Mouse (Mus musculus) midbrain, embryonic 15.5 days (tissue): ENCODE data around the gene Zfp933. TPM values are rescaled to one million over a fixed set of nuclear protein-coding genes. Genes with fewer than 3 reads are reported as not detected.
"Not testable (repeated sequence)": the region's sequence is repeated elsewhere in the genome, so short reads cannot be mapped to it uniquely, and the experiment has no call there.

Experiments used
- ATAC-seq: fragments of 200-750 bp; cut with Nextera tagmentation; replicated peaks from 2 replicates; pipeline ENCODE4 v1.8.0; 2017; ENCODE audit warnings: moderate TSS enrichment
- H3K27ac ChIP-seq: fragments of 300-500 bp; sonication (generic); 2 replicates; pipeline ENCODE4 v1.5.1; 2015; ENCODE audit warnings: mild to moderate bottlenecking, inconsistent platforms
- H3K27me3 ChIP-seq: fragments of 300-500 bp; sonication (generic); replicated peaks from 2 replicates; pipeline ENCODE4 v1.6.1; 2015; ENCODE audit warnings: inconsistent platforms
- H3K36me3 ChIP-seq: fragments of 300-500 bp; sonication (generic); replicated peaks from 2 replicates; pipeline ENCODE4 v1.6.1; 2015; ENCODE audit warnings: inconsistent platforms
- H3K4me1 ChIP-seq: fragments of 300-500 bp; sonication (generic); 2 replicates; pipeline ENCODE4 v1.6.1; 2015; ENCODE audit warnings: inconsistent platforms
- H3K4me2 ChIP-seq: fragments of 300-500 bp; sonication (generic); 2 replicates; pipeline ENCODE4 v1.6.1; 2015; ENCODE audit warnings: inconsistent platforms, mild to moderate bottlenecking, moderate library complexity
- H3K4me3 ChIP-seq: fragments of 300-500 bp; sonication (generic); 2 replicates; pipeline ENCODE4 v1.5.1; 2015; ENCODE audit warnings: mild to moderate bottlenecking, inconsistent platforms
- H3K9ac ChIP-seq: fragments of 300-500 bp; sonication (generic); 2 replicates; pipeline ENCODE4 v1.6.1; 2015; ENCODE audit warnings: mild to moderate bottlenecking, inconsistent platforms
- H3K9me3 ChIP-seq: fragments of 300-500 bp; sonication (generic); 2 replicates; pipeline ENCODE4 v1.6.1; 2016; ENCODE audit warnings: inconsistent platforms
- WGBS: fragments of 180-500 bp; shearing (Covaris S2); methylation state at CpG from one replicate; pipeline ENCODE4 v1.1.7; 2015; ENCODE audit warnings: mixed read lengths; 5-methylcytosine and 5-hydroxymethylcytosine counted together
- polyA plus RNA-seq: library from polyadenylated mRNA; unstranded; fragments of >200 nt; fragmentation: Nextera tagmentation; extraction: Ambion mirVana; gene quantifications from 2 replicates; pipeline ENCODE4 v1.2.1, GENCODE M21; 2015

Zfp933 gene
- polyA plus RNA-seq, 1 experiment from 2014 or later, result 7.5 TPM

GRCm38 (mm10) chr4:147842871-147843270 is 5.3 kb downstream of the Zfp933 start:
- 92% methylated on average over 3 of the region's 3 CpGs for WGBS
- no peaks in the 10 kb centered on the region for H3K27me3 ChIP-seq
- H3K27ac ChIP-seq, result no peak overlapping the region
- H3K9ac ChIP-seq, result no peak overlapping the region
- ATAC-seq, result no peak
- no peak overlapping the region for H3K4me3 ChIP-seq
- H3K4me2 ChIP-seq, result no peak overlapping the region
- peaks cover 5% of the 10 kb centered on the region for H3K4me1 ChIP-seq
- H3K36me3 ChIP-seq, result peaks cover 33% of the 10 kb centered on the region
- peaks cover 22% of the 10 kb centered on the region for H3K9me3 ChIP-seq

- H3K4me1 ChIP-seq, H3K4me2 ChIP-seq, H3K9ac ChIP-seq, H3K4me3 ChIP-seq, H3K27ac ChIP-seq, H3K27me3 ChIP-seq, ATAC-seq: not testable (repeated sequence)
- WGBS, result 99% methylated on average over 21 of the region's 26 CpGs
- H3K36me3 ChIP-seq, result peaks cover 24% of the 10 kb centered on the region
- H3K9me3 ChIP-seq, result peaks cover 19% of the 10 kb centered on the region
Measured at GRCm38 (mm10) chr4:147839282-147839681, 8.9 kb downstream of the Zfp933 start.

- no peak overlapping the region for H3K4me3 ChIP-seq
- H3K4me1 ChIP-seq, result no peaks in the 10 kb centered on the region
- no peak overlapping the region for H3K4me2 ChIP-seq
- WGBS, result 94% methylated on average over 4 of the region's 4 CpGs
- H3K27ac ChIP-seq, result no peak overlapping the region
- peaks cover 70% of the 10 kb centered on the region for H3K9me3 ChIP-seq
- H3K27me3 ChIP-seq, result no peaks in the 10 kb centered on the region
- H3K36me3 ChIP-seq, result peaks cover 70% of the 10 kb centered on the region
- H3K9ac ChIP-seq, result no peak overlapping the region
- no peak for ATAC-seq
Measured at GRCm38 (mm10) chr4:147824389-147824788, 23.8 kb downstream of the Zfp933 start.

- peaks cover 55% of the 10 kb centered on the region for H3K9me3 ChIP-seq
- WGBS, result 91% methylated on average over 3 of the region's 3 CpGs
- not testable (repeated sequence) for H3K27me3 ChIP-seq, H3K9ac ChIP-seq, H3K4me2 ChIP-seq, H3K4me3 ChIP-seq, ATAC-seq, H3K27ac ChIP-seq, H3K4me1 ChIP-seq
- peaks cover 47% of the 10 kb centered on the region for H3K36me3 ChIP-seq
Measured at GRCm38 (mm10) chr4:147821414-147821813, 26.8 kb downstream of the Zfp933 start.

- H3K9ac ChIP-seq, H3K27me3 ChIP-seq, H3K4me1 ChIP-seq, H3K4me2 ChIP-seq, H3K4me3 ChIP-seq, H3K27ac ChIP-seq, ATAC-seq: not testable (repeated sequence)
- 82% methylated on average over 7 of the region's 7 CpGs for WGBS
- H3K9me3 ChIP-seq, result peaks cover 38% of the 10 kb centered on the region
- H3K36me3 ChIP-seq, result peaks cover 31% of the 10 kb centered on the region
Measured at GRCm38 (mm10) chr4:147819659-147820058, 28.5 kb downstream of the Zfp933 start.

- WGBS, result 86% methylated on average over 2 of the region's 2 CpGs
- H3K27ac ChIP-seq, result no peak overlapping the region
- no peak overlapping the region for H3K4me3 ChIP-seq
- no peak overlapping the region for H3K9ac ChIP-seq
- 0 out of 2 replicates have a peak, but pooled peaks cover 2% of the 10 kb centered on the region for H3K9me3 ChIP-seq
- H3K36me3 ChIP-seq, result no peaks in the 10 kb centered on the region
- no peaks in the 10 kb centered on the region for H3K27me3 ChIP-seq
- H3K4me2 ChIP-seq, result no peak overlapping the region
- no peaks in the 10 kb centered on the region for H3K4me1 ChIP-seq
- ATAC-seq, result no peak
Measured at GRCm38 (mm10) chr4:147814592-147815167, 33.5 kb downstream of the Zfp933 start.

- Histone ChIP-seq H3K27ac (no peak overlapping the region), H3K9me3 (0 out of 2 replicates have a peak, but pooled peaks cover 2% of the 10 kb centered on the region), H3K4me2 (no peak overlapping the region), H3K9ac (no peak overlapping the region), H3K36me3 (no peaks in the 10 kb centered on the region), H3K4me3 (no peak overlapping the region), H3K4me1 (peaks cover 5% of the 10 kb centered on the region), H3K27me3 (no peaks in the 10 kb centered on the region)
- 39% methylated on average over 5 of the region's 5 CpGs for WGBS
- no peak for ATAC-seq
Measured at GRCm38 (mm10) chr4:147813249-147813765, 34.9 kb downstream of the Zfp933 start.

- H3K27ac ChIP-seq, H3K9me3 ChIP-seq, H3K36me3 ChIP-seq, H3K4me1 ChIP-seq, ATAC-seq, H3K9ac ChIP-seq, H3K27me3 ChIP-seq: not testable (repeated sequence)
- 48% methylated on average over 2 of the region's 2 CpGs for WGBS
- H3K4me2 ChIP-seq, result peak overlapping the region; percentile 60
- peak overlapping the region; percentile 40; the same call in 1 of the 2 replicates for H3K4me3 ChIP-seq
Measured at GRCm38 (mm10) chr4:147809966-147810304, 38.2 kb downstream of the Zfp933 start.

- ATAC-seq, result not testable (repeated sequence)
- 15% methylated on average over 15 of the region's 15 CpGs for WGBS
Measured at GRCm38 (mm10) chr4:147809292-147809965, 38.7 kb downstream of the Zfp933 start, which contains the start of gene Zfp984. Zfp984 (minus strand) TSS chr4:147809788.

GRCm38 (mm10) chr4:147808483-147808882 is 39.7 kb downstream of the Zfp933 start:
- not testable (repeated sequence) for H3K36me3 ChIP-seq, H3K4me3 ChIP-seq, H3K9me3 ChIP-seq, ATAC-seq, H3K4me2 ChIP-seq, H3K4me1 ChIP-seq, H3K27ac ChIP-seq, H3K27me3 ChIP-seq, H3K9ac ChIP-seq
- 79% methylated on average over 4 of the region's 4 CpGs for WGBS

More at GRCm38 (mm10) chr4:147809292-147809965, 38.7 kb downstream of the Zfp933 start, which contains the start of gene Zfp984:
- not testable (repeated sequence) for H3K9me3 ChIP-seq, H3K36me3 ChIP-seq, H3K27me3 ChIP-seq, H3K27ac ChIP-seq, H3K4me1 ChIP-seq
- Histone ChIP-seq H3K4me3 (peak within 1 kb of the TSS; percentile 40), H3K4me2 (peak within 1 kb of the TSS; percentile 60), H3K9ac (peak within 1 kb of the TSS; percentile 33; the same call in 1 of the 2 replicates)

GRCm38 (mm10) chr4:147795308-147795707 is 52.9 kb downstream of the Zfp933 start:
- H3K9me3 ChIP-seq, result peaks cover 21% of the 10 kb centered on the region
- not testable (repeated sequence) for H3K27ac ChIP-seq, H3K36me3 ChIP-seq, H3K27me3 ChIP-seq, H3K4me3 ChIP-seq, H3K4me1 ChIP-seq, ATAC-seq, H3K9ac ChIP-seq, H3K4me2 ChIP-seq
- 92% methylated on average over 1 of the region's 1 CpGs for WGBS

GRCm38 (mm10) chr4:147794026-147794665 is 54.0 kb downstream of the Zfp933 start:
- H3K4me3 ChIP-seq, H3K36me3 ChIP-seq, H3K4me1 ChIP-seq, H3K27ac ChIP-seq, H3K4me2 ChIP-seq, ATAC-seq, H3K9ac ChIP-seq, H3K27me3 ChIP-seq: not testable (repeated sequence)
- H3K9me3 ChIP-seq, result peaks cover 21% of the 10 kb centered on the region
- whole genome bisulfite sequencing, result 87% methylated on average over 3 of the region's 3 CpGs
